Mouse (Mus musculus) urinary bladder, adult 2 months (tissue): ENCODE measurements around the gene Clcnkb. TPM values are rescaled to one million over a fixed set of nuclear protein-coding genes. Genes with fewer than 3 reads are reported as not detected.

ENCODE experiments used
- polyA plus RNA-seq: library from polyadenylated mRNA; depleted of rRNA; stranded (reverse); fragments of >200 nt; gene quantifications from 2 replicates; pipeline ENCODE4 v1.2.3, GENCODE M21; 2012; rRNA removed

The Clcnkb gene
- polyA plus RNA-seq, 1 experiment, result 0.30 TPM

Other genes with a start within 250 kb of the Clcnkb start
- 2.4 and 2.6 TPM in 2 replicates for gene Rsg1, start 202.1 kb downstream of the Clcnkb start, polyA plus RNA-seq
- 8.3 and 13.5 TPM in 2 replicates for gene Arhgef19, start 176.5 kb downstream of the Clcnkb start, polyA plus RNA-seq
- 20.2 and 25.6 TPM in 2 replicates for gene Epha2, start 114.8 kb downstream of the Clcnkb start, polyA plus RNA-seq
- gene Fam131c, start 47.8 kb downstream of the Clcnkb start, polyA plus RNA-seq, result 0.28 and 0.66 TPM in 2 replicates
- gene Clcnka, start 17.3 kb downstream of the Clcnkb start, polyA plus RNA-seq, result not detected in 2 replicates
- 30.6 and 48.4 TPM in 2 replicates for gene Hspb7, start 4.8 kb upstream of the Clcnkb start, polyA plus RNA-seq
- gene Srarp, start 20.1 kb upstream of the Clcnkb start, polyA plus RNA-seq, result 0.81 and 0.85 TPM in 2 replicates
- 23.4 and 26.3 TPM in 2 replicates for gene Zbtb17, start 28.6 kb upstream of the Clcnkb start, polyA plus RNA-seq
- 3.5 and 10.7 TPM in 2 replicates for gene Spen, start 122.6 kb upstream of the Clcnkb start, polyA plus RNA-seq
- 95.1 and 129 TPM in 2 replicates for gene Fblim1, start 190.1 kb upstream of the Clcnkb start, polyA plus RNA-seq
- 0.87 and 0.94 TPM in 2 replicates for gene Tmem82, start 202.6 kb upstream of the Clcnkb start, polyA plus RNA-seq
- 0.10 and 0.14 TPM in 2 replicates for gene Slc25a34, start 207.8 kb upstream of the Clcnkb start, polyA plus RNA-seq
- 31.5 and 32.0 TPM in 2 replicates for gene Plekhm2, start 248.9 kb upstream of the Clcnkb start, polyA plus RNA-seq